Mouse (Mus musculus): ENCODE measurements around the gene Mas1. TPM values are rescaled to one million over a fixed set of nuclear protein-coding genes. Genes with fewer than 3 reads are reported as not detected.

Gene Mas1
- total and polyA plus RNA-seq, 3 experiments: not detected

DNA sequence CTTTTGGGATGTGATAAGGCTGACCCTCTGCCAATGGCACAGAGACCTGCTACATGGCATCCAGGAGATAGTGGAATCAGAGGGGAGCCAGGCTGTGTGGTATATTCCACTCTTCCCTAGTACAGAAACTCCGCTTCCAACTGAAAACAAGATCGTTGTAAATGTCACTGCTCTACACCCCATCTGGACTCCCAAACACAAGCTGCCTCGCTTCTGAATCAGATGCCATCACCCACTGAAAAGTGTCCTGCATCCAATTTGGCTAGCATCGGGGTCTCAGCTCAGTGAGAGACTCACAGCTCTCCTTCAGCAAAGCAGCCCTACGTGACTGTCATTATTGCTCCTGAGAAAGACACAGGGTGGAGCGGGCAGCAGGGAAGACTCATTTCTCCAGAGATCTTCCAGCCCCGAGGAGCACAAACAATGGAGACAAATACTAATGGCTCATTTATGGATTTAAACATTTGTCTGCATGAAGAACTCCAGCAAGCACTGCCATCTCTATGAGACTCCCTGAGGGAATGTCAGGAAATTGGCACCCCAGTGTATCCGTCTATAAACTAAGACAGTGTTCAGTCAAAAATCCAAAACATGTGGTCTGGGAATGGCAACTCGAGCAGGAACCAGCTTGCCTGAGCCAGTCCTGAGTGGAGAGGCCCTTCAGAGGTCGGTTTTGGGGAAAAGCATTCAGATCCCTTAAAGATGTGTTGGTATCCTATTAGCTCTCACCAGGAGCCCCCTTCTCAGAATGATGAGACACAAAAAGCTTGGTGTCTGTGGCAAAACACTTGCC lies 28.3 kb downstream of the Mas1 start:
- no peaks in the 10 kb centered on the region for H3K36me3 ChIP-seq (ENCODE audit: control insufficient read depth in 1 of 2, insufficient read depth in 2 of 2, low read length in 2 of 2)
- H3K4me1 ChIP-seq (ENCODE audit: control insufficient read depth in 1 of 2, insufficient read depth in 2 of 2, low read length in 2 of 2): no peaks in the 10 kb centered on the region; a peak in 1 of 4 replicates
- no peak overlapping the region for H3K9ac ChIP-seq (ENCODE audit: control insufficient read depth, low read depth, low read length, poor library complexity, severe bottlenecking)
- TF ChIP-seq MAFK (IDR thresholded peaks at IDR 0.05; ENCODE audit: borderline replicate concordance, low read depth, low read length) (no peak), HCFC1 (IDR thresholded peaks at IDR 0.05; ENCODE audit: low read depth, low read length) (no peak), CTCF (IDR thresholded peaks at IDR 0.05 in 2 of 3, conservative IDR thresholded peaks at IDR 0.05 in 1 of 3; ENCODE audit: control insufficient read depth in 1 of 3, insufficient read depth in 1 of 3, low read depth in 2 of 3, low read length in 3 of 3, poor library complexity in 1 of 3, severe bottlenecking in 1 of 3) (no peak)
- DNase-seq (ENCODE audit: low read depth, low spot score): no peak
- no peak overlapping the region for H3K27ac ChIP-seq (ENCODE audit: control insufficient read depth, low read depth, low read length)
- peaks cover 0 to 2% of the 10 kb centered on the region in 2 experiments; a peak in 2 of 4 replicates for H3K27me3 ChIP-seq (ENCODE audit: control insufficient read depth in 1 of 2, insufficient read depth in 2 of 2, low read length in 2 of 2)
- no peaks in the 10 kb centered on the region for H3K79me2 ChIP-seq (ENCODE audit: control insufficient read depth, insufficient read depth, low read length, poor library complexity)
- no peaks in the 10 kb centered on the region for H3K9me3 ChIP-seq (replicated peaks; ENCODE audit: insufficient read depth, low read length)
- no peak overlapping the region for H3K4me3 ChIP-seq (ENCODE audit: control insufficient read depth in 1 of 2, insufficient read depth in 1 of 2, low read depth in 2 of 2, low read length in 2 of 2)

DNA sequence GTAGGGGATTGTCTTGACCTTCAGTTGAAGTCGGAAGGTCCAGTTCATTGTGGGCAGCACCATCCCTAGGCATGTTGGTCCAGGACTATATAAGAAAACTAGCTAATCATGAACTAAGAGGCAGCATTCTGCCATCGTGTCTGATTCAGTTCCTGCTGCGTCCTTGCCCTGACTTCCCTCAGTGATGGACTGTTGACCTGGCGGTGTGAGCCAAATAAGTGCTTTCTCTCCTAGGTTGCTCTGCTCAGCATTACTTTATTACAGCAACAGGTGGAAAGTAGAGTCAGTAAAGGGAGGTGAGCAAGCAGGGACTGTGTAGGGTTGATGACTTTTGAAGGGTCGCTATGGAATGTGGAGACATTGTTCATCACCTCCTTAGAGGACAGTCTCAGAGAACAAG lies 32.2 kb downstream of the Mas1 start:
- H3K27me3 ChIP-seq (ENCODE audit: control insufficient read depth in 1 of 2, insufficient read depth in 2 of 2, low read length in 2 of 2): peaks cover 0 to 2% of the 10 kb centered on the region in 2 experiments; a peak in 2 of 4 replicates
- H3K36me3 ChIP-seq (ENCODE audit: control insufficient read depth in 1 of 2, insufficient read depth in 2 of 2, low read length in 2 of 2): no peaks in the 10 kb centered on the region
- no peaks in the 10 kb centered on the region for H3K4me1 ChIP-seq (ENCODE audit: control insufficient read depth in 1 of 2, insufficient read depth in 2 of 2, low read length in 2 of 2)
- H3K79me2 ChIP-seq (ENCODE audit: control insufficient read depth, insufficient read depth, low read length, poor library complexity): no peaks in the 10 kb centered on the region
- no peak for TF ChIP-seq ETS1 (IDR thresholded peaks at IDR 0.05; ENCODE audit: low read depth, low read length)
- no peak for TF ChIP-seq MEF2A (IDR thresholded peaks at IDR 0.05; ENCODE audit: extremely low read depth, insufficient replicate concordance, low read depth, low read length, poor library complexity, severe bottlenecking)
- no peak for TF ChIP-seq RCOR1 (IDR thresholded peaks at IDR 0.05; ENCODE audit: low read depth, low read length)
- no peak for TF ChIP-seq GABPA (IDR thresholded peaks at IDR 0.05; ENCODE audit: low read depth, low read length)
- TF ChIP-seq CHD1 (IDR thresholded peaks at IDR 0.05; ENCODE audit: low read depth, low read length): no peak
- TF ChIP-seq ZC3H11A (IDR thresholded peaks at IDR 0.05; ENCODE audit: low read depth, low read length): no peak
- no peak for TF ChIP-seq MYC (IDR thresholded peaks at IDR 0.05; ENCODE audit: low read depth, low read length)
- no peak for TF ChIP-seq POLR2AphosphoS5 (IDR thresholded peaks at IDR 0.05; ENCODE audit: borderline replicate concordance, low read depth, low read length)
- no peak for TF ChIP-seq TCF12 (IDR thresholded peaks at IDR 0.05; ENCODE audit: low read depth, low read length)
- no peak for TF ChIP-seq NELFE (IDR thresholded peaks at IDR 0.05; ENCODE audit: low read depth, low read length)
- TF ChIP-seq MAFK (IDR thresholded peaks at IDR 0.05; ENCODE audit: borderline replicate concordance, low read depth, low read length): no peak
- TF ChIP-seq E2F4 (IDR thresholded peaks at IDR 0.05; ENCODE audit: borderline replicate concordance, low read depth, low read length): no peak
- no peak for TF ChIP-seq USF1 (IDR thresholded peaks at IDR 0.05; ENCODE audit: low read depth, low read length)
- no peak for TF ChIP-seq KAT2A (conservative IDR thresholded peaks at IDR 0.05; ENCODE audit: low read depth, low read length)
- no peak for TF ChIP-seq MXI1 (IDR thresholded peaks at IDR 0.05; ENCODE audit: low read depth, low read length)
- TF ChIP-seq MAZ (IDR thresholded peaks at IDR 0.05; ENCODE audit: low read depth, low read length): no peak
- H3K27ac ChIP-seq (ENCODE audit: control insufficient read depth, low read depth, low read length): no peak overlapping the region
- H3K4me3 ChIP-seq (ENCODE audit: control insufficient read depth in 1 of 2, insufficient read depth in 1 of 2, low read depth in 2 of 2, low read length in 2 of 2): no peak overlapping the region
- no peak overlapping the region for H3K9ac ChIP-seq (ENCODE audit: control insufficient read depth, low read depth, low read length, poor library complexity, severe bottlenecking)
- no peak for DNase-seq (ENCODE audit: low read depth, low spot score)
- no peaks in the 10 kb centered on the region for H3K9me3 ChIP-seq (replicated peaks; ENCODE audit: insufficient read depth, low read length)
